Mouse (Mus musculus): ENCODE measurements around the gene Spsb1. TPM values are rescaled to one million over a fixed set of nuclear protein-coding genes. Genes with fewer than 3 reads are reported as not detected.
A peak's percentile ranks its signal among the peaks of the same experiment; 100 is the strongest.

Gene Spsb1
- polyA plus RNA-seq, 1 experiment from 2014 or later = 9.5 TPM

- H3K36me3 ChIP-seq = no peaks in the 10 kb centered on the region
Observed at GRCm38 (mm10) chr4:149994218-149994617, 39.4 kb upstream of the Spsb1 start.

GRCm38 (mm10) chr4:149992670-149993032, 37.8 kb upstream of the Spsb1 start:
- H3K4me1 ChIP-seq (replicated peaks) = peaks cover 36% of the 10 kb centered on the region
- H3K4me2 ChIP-seq = no peak overlapping the region
- 93% methylated on average over 8 of the region's 8 CpGs for WGBS

More at GRCm38 (mm10) chr4:149994218-149994617, 39.4 kb upstream of the Spsb1 start:
- no peak for ATAC-seq (ENCODE audit: low read depth)
- H3K4me3 ChIP-seq = no peak overlapping the region
- H3K4me1 ChIP-seq (replicated peaks) = peaks cover 24% of the 10 kb centered on the region
- H3K9me3 ChIP-seq = no peaks in the 10 kb centered on the region
- WGBS = 89% methylated on average over 10 of the region's 10 CpGs
- no peak overlapping the region for H3K27ac ChIP-seq (replicated peaks)
- H3K27me3 ChIP-seq = no peaks in the 10 kb centered on the region; the same call in 1 of the 2 replicates
- H3K4me2 ChIP-seq = no peak overlapping the region
- no peak overlapping the region for H3K9ac ChIP-seq

GRCm38 (mm10) chr4:149991755-149992669, 37.2 kb upstream of the Spsb1 start:
- WGBS = 75% methylated on average over 13 of the region's 13 CpGs
- no peak for ATAC-seq (ENCODE audit: low read depth)
- H3K4me3 ChIP-seq = no peak overlapping the region
- H3K9me3 ChIP-seq = no peaks in the 10 kb centered on the region
- H3K36me3 ChIP-seq = no peaks in the 10 kb centered on the region
- no peaks in the 10 kb centered on the region; the same call in 1 of the 2 replicates for H3K27me3 ChIP-seq
- H3K9ac ChIP-seq = no peak overlapping the region
- H3K4me2 ChIP-seq = no peak overlapping the region
- no peak overlapping the region for H3K27ac ChIP-seq (replicated peaks)
- peaks cover 36% of the 10 kb centered on the region for H3K4me1 ChIP-seq (replicated peaks)

More at GRCm38 (mm10) chr4:149992670-149993032, 37.8 kb upstream of the Spsb1 start:
- ATAC-seq (ENCODE audit: low read depth) = no peak
- H3K4me3 ChIP-seq = no peak overlapping the region
- no peaks in the 10 kb centered on the region for H3K36me3 ChIP-seq
- H3K9me3 ChIP-seq = no peaks in the 10 kb centered on the region
- H3K9ac ChIP-seq = no peak overlapping the region
- H3K27ac ChIP-seq (replicated peaks) = no peak overlapping the region
- H3K27me3 ChIP-seq = no peaks in the 10 kb centered on the region; the same call in 1 of the 2 replicates

- H3K4me2 ChIP-seq = no peak overlapping the region
- WGBS = 30% methylated on average over 9 of the region's 9 CpGs
Observed at GRCm38 (mm10) chr4:149990954-149991633, 36.3 kb upstream of the Spsb1 start.

GRCm38 (mm10) chr4:149990212-149990953, 35.5 kb upstream of the Spsb1 start:
- H3K4me3 ChIP-seq = no peak overlapping the region
- ATAC-seq (ENCODE audit: low read depth) = peak; percentile 42
- peak overlapping the region; percentile 38; the same call in 1 of the 2 replicates for H3K27ac ChIP-seq (replicated peaks)
- H3K27me3 ChIP-seq = no peaks in the 10 kb centered on the region; the same call in 1 of the 2 replicates
- peaks cover 36% of the 10 kb centered on the region for H3K4me1 ChIP-seq (replicated peaks)
- H3K9me3 ChIP-seq = no peaks in the 10 kb centered on the region
- WGBS = 12% methylated on average over 8 of the region's 8 CpGs
- no peaks in the 10 kb centered on the region for H3K36me3 ChIP-seq
- H3K9ac ChIP-seq = peak overlapping the region; percentile 31
- 0 out of 2 replicates have a peak overlapping the region, but pooled peaks have one; percentile 13 for H3K4me2 ChIP-seq

More at GRCm38 (mm10) chr4:149990954-149991633, 36.3 kb upstream of the Spsb1 start:
- H3K27ac ChIP-seq (replicated peaks) = peak overlapping the region; percentile 38; the same call in 1 of the 2 replicates
- no peak overlapping the region for H3K4me3 ChIP-seq
- no peaks in the 10 kb centered on the region for H3K36me3 ChIP-seq
- H3K4me1 ChIP-seq (replicated peaks) = peaks cover 36% of the 10 kb centered on the region
- ATAC-seq (ENCODE audit: low read depth) = no peak
- peak overlapping the region; percentile 31 for H3K9ac ChIP-seq
- no peaks in the 10 kb centered on the region; the same call in 1 of the 2 replicates for H3K27me3 ChIP-seq
- no peaks in the 10 kb centered on the region for H3K9me3 ChIP-seq

- Histone ChIP-seq H3K9me3 (no peaks in the 10 kb centered on the region), H3K4me2 (peak overlapping the region; percentile 57), H3K27me3 (no peaks in the 10 kb centered on the region), H3K4me1 (replicated peaks) (peaks cover 36% of the 10 kb centered on the region), H3K4me3 (peak overlapping the region; percentile 24), H3K36me3 (no peaks in the 10 kb centered on the region), H3K9ac (peak overlapping the region; percentile 60), H3K27ac (replicated peaks) (peak overlapping the region; percentile 72)
- WGBS = 7% methylated on average over 21 of the region's 21 CpGs
- peak; percentile 84 for ATAC-seq (ENCODE audit: low read depth)
Observed at GRCm38 (mm10) chr4:149988931-149989556, 34.2 kb upstream of the Spsb1 start.

- H3K9me3 ChIP-seq = no peaks in the 10 kb centered on the region
- no peaks in the 10 kb centered on the region for H3K27me3 ChIP-seq
- H3K36me3 ChIP-seq = no peaks in the 10 kb centered on the region
- peak overlapping the region; percentile 60 for H3K9ac ChIP-seq
- peak overlapping the region; percentile 24 for H3K4me3 ChIP-seq
- peak overlapping the region; percentile 72 for H3K27ac ChIP-seq (replicated peaks)
- WGBS = 72% methylated on average over 6 of the region's 6 CpGs
- peak overlapping the region; percentile 57 for H3K4me2 ChIP-seq
- no peak for ATAC-seq (ENCODE audit: low read depth)
- H3K4me1 ChIP-seq (replicated peaks) = peaks cover 36% of the 10 kb centered on the region
Observed at GRCm38 (mm10) chr4:149988301-149988700, 33.5 kb upstream of the Spsb1 start.

- H3K9me3 ChIP-seq = no peaks in the 10 kb centered on the region
- WGBS = 81% methylated on average over 10 of the region's 10 CpGs
- H3K4me2 ChIP-seq = no peak overlapping the region
- H3K4me3 ChIP-seq = no peak overlapping the region
- H3K27me3 ChIP-seq = no peaks in the 10 kb centered on the region
- H3K4me1 ChIP-seq (replicated peaks) = peaks cover 36% of the 10 kb centered on the region
- H3K27ac ChIP-seq (replicated peaks) = no peak overlapping the region
- ATAC-seq (ENCODE audit: low read depth) = no peak
- no peaks in the 10 kb centered on the region for H3K36me3 ChIP-seq
- no peak overlapping the region for H3K9ac ChIP-seq
Observed at GRCm38 (mm10) chr4:149986671-149987417, 32.0 kb upstream of the Spsb1 start.

DNA sequence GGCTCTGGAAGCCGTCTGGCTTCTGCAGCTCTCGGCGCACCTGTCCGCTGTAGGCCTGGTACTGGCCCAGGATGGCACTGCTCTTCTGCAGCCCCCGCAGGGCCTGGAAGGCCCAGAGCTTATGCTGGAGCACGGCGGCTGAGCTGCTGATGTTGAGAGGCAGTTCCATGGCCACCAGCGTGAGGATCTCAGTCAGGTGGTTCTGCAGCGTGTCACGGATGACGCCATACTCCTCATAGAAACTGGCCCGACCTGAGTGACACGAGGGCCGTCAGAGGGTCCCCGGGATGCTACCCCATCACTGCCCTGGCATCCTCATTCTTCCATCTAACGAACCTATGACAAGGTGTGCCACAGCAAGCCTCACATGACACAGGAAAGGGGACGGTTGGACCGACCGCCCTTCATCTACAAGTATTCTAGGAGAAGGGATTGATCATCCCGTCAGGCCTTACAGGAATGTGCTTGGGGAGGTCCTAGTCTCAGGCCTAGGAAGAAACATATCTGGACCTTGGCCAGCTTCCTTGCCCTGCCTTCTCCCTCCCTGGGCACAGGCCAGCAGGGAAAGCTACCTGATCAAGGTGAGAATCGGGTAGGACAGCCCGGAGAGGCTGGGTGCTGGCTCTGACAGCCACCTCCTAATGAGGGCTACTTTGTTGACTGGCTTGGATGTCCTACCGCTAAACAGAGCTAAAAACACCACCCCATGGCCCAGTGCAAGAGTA, 29.2 kb upstream of the Spsb1 start:
- Histone ChIP-seq H3K9ac (no peak overlapping the region), H3K4me1 (replicated peaks) (peaks cover 19% of the 10 kb centered on the region), H3K27ac (replicated peaks) (no peak overlapping the region), H3K4me3 (no peak overlapping the region), H3K4me2 (no peak overlapping the region), H3K27me3 (no peaks in the 10 kb centered on the region), H3K36me3 (no peaks in the 10 kb centered on the region), H3K9me3 (no peaks in the 10 kb centered on the region)
- ATAC-seq (ENCODE audit: low read depth) = no peak
- 92% methylated on average over 23 of the region's 23 CpGs for WGBS

GRCm38 (mm10) chr4:149982154-149982553, 27.3 kb upstream of the Spsb1 start:
- no peaks in the 10 kb centered on the region for H3K36me3 ChIP-seq

More at GRCm38 (mm10) chr4:149982154-149982553, 27.3 kb upstream of the Spsb1 start:
- Histone ChIP-seq H3K9ac (no peak overlapping the region), H3K4me3 (no peak overlapping the region), H3K4me1 (replicated peaks) (peaks cover 27% of the 10 kb centered on the region), H3K27me3 (no peaks in the 10 kb centered on the region), H3K4me2 (no peak overlapping the region), H3K27ac (replicated peaks) (no peak overlapping the region), H3K9me3 (no peaks in the 10 kb centered on the region)
- WGBS = 81% methylated on average over 15 of the region's 15 CpGs
- ATAC-seq (ENCODE audit: low read depth) = no peak
